Mouse (Mus musculus): ENCODE data around the gene Rhd. TPM values are rescaled to one million over a fixed set of nuclear protein-coding genes. Genes with fewer than 3 reads are reported as not detected.

The Rhd gene
- polyA plus RNA-seq, 1 experiment from 2014 or later, result 1.1 TPM

- H3K9me3 ChIP-seq (ENCODE audit: control insufficient read depth, low read length), result no peaks in the 10 kb centered on the region
- no peaks in the 10 kb centered on the region for H3K4me1 ChIP-seq (replicated peaks; ENCODE audit: control insufficient read depth, insufficient read depth, low read length)
- H3K36me3 ChIP-seq (ENCODE audit: control insufficient read depth, insufficient read depth, low read length), result no peaks in the 10 kb centered on the region
- no peak for ATAC-seq (replicated peaks; ENCODE audit: low FRiP score, low TSS enrichment, low read depth)
- H3K4me2 ChIP-seq (ENCODE audit: low read length), result no peak overlapping the region
- no peak overlapping the region for H3K27ac ChIP-seq (ENCODE audit: low read depth)
- no peak overlapping the region for H3K4me3 ChIP-seq (ENCODE audit: low read depth, low read length)
- 46% methylated on average over 27 of the region's 27 CpGs for WGBS
- no peak for DNase-seq (ENCODE audit: low spot score)
- H3K27me3 ChIP-seq (replicated peaks; ENCODE audit: control insufficient read depth, insufficient read depth, low read length), result peaks cover 11% of the 10 kb centered on the region; the same call in 1 of the 2 replicates
- H3K9ac ChIP-seq (ENCODE audit: low read length), result no peak overlapping the region
Measured at GRCm38 (mm10) chr4:134943758-134944538, 79.6 kb downstream of the Rhd start.

Other genes with a start within 250 kb of the Rhd start
- gene Man1c1, start 160.2 kb upstream of the Rhd start, polyA plus RNA-seq (2014; fragmentation: Nextera tagmentation; extraction: Ambion mirVana), result 2.2 and 3.6 TPM in 2 replicates
- 15.0 and 16.6 TPM in 2 replicates for gene Ldlrap1, start 96.5 kb upstream of the Rhd start, polyA plus RNA-seq (2014; fragmentation: Nextera tagmentation; extraction: Ambion mirVana)
- 34.2 and 35.8 TPM in 2 replicates for gene Maco1, start 11.2 kb upstream of the Rhd start, polyA plus RNA-seq (2014; fragmentation: Nextera tagmentation; extraction: Ambion mirVana)
- gene Tmem50a, start 50.5 kb downstream of the Rhd start, polyA plus RNA-seq (2014; fragmentation: Nextera tagmentation; extraction: Ambion mirVana), result 152 and 159 TPM in 2 replicates
- gene Rsrp1, start 59.1 kb downstream of the Rhd start, polyA plus RNA-seq (2014; fragmentation: Nextera tagmentation; extraction: Ambion mirVana), result 400 and 437 TPM in 2 replicates
- 62.4 and 63.0 TPM in 2 replicates for gene Syf2, start 66.4 kb downstream of the Rhd start, polyA plus RNA-seq (2014; fragmentation: Nextera tagmentation; extraction: Ambion mirVana)